Mouse (Mus musculus) adrenal gland, adult (tissue): ENCODE results near the gene Ntm.

Experiments
- DNase-seq, 2 experiments: peaks; one replicate each; pipeline ENCODE4 v3.0.0; 2022 to 2023; ENCODE audit warnings: low spot score in 1 of 2; ENCODE audit not compliant: inconsistent age in 2 of 2

The Ntm gene

DNA sequence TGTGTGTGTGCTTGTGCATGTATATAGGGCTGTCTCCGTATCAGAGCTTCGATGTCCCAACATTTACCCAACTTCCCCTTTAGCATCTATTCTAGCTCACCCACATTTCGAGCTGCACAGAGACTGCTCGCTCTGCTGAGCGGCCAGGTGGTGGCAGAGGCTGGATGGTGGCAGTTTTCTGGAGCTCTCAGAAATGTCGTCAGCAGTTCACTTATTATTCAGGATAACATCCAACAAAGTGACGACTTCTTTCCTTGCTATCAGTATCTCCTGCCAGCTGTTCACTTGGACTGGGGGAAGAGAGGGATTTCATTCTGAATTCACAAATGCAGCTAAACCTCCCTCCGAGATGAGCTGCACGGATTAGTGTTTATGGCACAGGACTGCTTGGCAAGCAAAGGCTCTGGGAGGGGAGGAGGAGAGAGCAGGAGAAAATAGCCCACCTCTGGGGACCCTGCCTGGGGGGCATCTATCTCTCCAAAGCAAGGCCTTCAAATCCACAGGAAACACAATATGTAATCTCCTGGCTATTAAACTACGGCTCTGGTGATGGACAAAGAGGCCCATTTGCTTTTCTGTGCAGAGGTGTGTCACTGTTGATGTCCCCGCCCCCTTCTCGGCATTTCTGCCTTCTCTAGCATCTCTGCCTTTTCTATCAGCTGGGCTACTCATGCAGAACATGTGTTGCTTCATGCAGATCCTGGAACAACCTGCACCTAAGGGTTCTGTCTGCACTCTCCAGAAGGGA, 159.8 kb downstream of the Ntm start:
- DNase-seq, result no peak

DNA sequence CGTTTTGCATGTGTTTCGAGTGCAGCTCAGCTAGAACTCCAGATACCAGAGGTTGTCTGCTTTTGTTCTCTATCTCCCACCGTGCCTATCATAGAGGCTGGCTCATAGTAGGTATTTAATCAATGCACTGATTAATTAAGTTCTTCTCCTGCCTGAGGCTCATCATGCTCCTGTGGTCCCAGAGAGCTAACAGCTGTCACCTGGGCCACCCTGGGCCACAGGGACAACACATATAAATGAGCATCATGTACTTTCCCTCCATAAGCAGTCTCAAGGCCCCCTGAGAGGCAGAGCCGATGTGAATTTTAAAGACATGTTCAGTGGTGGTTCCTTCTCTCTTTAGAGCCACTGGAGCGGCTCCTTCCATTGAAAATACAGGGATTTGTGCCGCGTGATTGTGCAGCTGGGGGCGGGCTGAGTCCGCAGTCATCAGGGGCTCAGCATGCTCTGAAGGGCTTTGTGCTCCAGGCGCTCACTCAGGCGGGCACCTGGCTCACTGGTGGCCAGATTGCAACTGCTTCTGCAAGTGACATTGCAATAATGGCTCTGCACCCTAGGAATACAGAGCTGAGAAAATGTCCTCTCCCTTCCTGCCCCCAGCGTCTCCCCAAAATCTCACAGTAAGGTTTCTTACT, 160.8 kb downstream of the Ntm start:
- no peak for DNase-seq

DNA sequence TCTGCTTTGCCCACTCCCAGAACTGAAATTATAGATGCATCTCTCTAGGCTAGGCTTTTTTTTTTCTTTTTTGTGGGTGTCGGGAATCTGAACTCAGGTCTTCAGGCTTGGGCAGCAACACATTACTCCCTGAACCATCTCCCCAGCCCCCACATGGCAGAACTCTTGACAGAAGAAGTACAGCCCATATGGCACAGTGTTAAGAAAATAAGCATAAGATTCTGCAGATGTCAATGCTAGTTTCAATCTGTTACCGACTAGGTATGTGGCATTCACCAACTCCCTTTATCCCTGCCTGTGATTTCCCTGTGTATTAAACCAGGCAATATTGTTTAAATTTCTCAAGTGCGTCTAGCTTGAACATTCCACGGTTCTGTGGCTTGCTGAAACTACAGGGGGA, 166.7 kb downstream of the Ntm start:
- DNase-seq, result no peak

DNA sequence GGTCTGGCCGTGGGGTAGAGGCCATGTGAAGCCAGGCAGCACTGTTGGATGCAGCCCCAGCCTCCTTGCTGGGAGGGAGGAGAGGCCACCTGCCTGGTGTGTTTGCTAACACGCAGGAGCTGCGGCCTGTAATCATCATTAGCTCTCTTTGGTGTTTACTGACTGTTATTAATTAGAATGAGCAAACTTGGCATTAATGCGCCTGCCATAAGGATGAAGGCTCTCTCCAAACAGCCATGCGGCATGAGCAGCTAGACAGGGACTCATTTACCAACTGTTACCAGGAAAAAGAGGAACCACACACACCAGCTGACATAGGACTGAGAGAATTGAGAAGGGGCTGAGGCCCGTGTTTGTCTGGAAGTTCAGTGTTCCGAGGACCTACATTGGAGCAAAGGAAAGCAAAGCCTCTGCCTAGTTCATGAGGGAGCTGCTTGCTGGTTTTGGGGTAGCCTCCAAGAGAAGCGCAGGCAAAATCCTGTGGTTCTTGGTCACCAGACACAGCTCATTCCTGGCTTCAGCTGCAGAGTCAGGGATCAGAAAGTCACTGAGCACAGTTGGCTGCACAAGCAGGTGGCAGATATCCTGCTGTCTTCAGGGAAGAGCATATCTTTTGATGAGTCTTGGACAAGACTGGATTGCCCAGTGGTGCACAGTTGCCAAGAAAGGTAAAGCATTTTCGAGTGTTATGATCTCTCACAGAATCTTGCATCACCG, 171.6 kb downstream of the Ntm start:
- DNase-seq, result no peak

DNA sequence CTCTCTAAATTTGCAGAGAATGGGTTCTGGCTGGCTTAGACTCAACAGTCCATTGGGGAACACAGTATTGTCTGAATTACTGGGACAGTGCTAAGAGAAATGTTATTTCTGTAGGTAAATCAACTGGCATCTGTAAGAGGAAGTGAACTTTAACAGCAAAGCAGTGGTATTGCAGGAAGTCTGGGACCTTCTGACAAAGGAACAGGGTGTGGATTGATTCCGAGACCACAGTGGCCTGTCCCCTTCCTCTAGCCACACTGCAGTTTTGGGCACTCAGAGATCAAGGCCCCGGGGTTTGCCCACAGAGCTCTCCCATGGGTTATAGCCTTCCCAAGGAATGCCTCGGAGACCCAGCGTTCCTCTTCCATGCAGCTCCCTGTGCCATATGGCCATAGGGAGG, 172.9 kb downstream of the Ntm start:
- no peak for DNase-seq

DNA sequence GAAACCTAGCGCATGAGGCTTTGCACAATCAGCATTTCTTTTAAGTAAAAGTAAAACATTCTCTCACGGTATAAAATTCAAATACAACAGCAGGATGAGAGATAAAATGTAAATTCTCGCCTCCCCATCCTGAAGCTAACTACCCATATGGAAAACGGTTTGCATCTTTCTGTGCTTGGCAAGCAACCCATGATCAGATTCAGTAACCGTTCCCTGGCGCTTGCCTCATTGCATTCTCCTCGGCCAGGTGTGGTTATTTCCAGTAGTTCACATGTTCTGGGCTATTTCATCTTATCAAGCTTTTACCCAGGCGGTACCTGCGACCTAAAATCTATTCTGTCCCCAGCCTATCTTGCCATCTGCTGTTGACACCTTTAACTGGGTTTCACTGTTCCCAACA, 174.1 kb downstream of the Ntm start:
- no peak for DNase-seq

DNA sequence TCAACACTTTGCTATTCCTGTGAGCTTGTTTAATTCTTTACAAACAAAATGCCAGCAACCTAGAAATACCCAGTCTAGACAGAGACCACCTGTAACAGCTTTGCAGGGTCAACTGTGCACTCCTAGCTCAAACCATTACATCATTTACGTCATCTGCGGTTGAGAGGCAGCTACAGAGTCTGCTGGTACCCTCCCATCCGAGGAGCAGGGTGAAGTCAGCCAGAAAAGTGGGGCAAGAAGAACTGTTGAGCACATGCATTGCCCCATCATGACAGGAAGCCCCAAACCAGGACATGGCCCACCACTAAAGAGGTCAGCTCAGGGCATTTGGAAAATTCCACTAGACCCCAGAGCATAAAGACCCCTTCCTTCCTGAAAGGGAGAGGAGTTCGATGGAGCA, 175.5 kb downstream of the Ntm start:
- no peak for DNase-seq

DNA sequence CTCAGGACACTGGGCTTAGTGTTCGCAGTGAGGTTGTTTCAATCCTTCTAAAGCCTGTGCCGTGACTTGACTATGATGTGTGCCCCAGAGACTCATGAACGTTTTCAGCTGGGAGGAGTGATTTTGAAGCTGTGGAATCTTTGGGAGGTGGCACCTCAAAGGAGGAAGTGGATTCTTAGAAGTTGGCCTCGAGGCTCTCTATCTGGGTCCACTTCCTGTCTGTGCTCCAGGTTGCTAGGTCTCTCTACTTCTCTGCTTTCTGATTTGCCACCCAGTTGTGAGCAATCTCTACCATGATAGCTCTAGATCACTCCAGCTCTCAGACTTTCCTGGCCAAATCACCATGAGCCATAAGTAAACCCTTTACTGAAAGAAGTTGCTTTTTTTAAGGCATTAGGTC, 180.2 kb downstream of the Ntm start:
- DNase-seq, result no peak

DNA sequence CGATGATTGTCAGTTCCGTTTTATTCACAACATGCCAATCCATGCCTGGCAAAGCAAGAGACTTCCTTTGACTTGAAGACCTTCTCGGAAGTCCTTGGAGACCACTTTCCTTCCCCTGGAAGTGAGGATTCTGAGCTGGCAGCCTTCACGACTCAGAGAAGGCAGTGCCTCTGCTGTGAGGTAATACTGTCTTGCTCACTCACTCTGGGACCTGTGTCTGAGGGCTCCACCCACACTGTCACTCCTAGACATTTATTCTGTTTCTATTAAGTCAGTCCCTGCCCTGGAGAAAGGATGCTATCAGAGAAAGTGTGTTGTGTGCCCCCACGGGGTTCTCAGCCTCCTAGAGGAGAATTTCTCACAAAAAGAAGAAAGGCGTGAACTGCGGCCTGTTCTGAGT, 183.2 kb downstream of the Ntm start:
- no peak for DNase-seq

DNA sequence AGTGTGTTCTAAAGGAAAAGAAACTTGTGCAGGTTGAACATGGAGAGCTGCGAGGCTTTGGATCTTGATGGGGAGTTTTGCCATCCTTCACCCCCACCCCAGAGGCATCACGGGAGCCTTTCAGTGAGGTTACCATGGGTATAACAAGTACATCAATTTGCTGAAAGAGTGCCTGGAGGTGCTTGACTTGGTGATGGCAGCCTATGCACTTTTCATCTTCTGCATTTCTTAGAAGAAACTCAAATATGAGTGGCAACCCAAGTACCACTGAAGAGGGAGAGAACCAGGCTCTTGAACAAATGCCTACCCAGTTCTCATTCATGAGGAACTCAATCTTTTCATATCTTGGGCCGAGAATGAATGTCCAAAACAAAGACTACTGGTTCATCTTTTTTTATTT, 186.0 kb downstream of the Ntm start:
- DNase-seq, result no peak

DNA sequence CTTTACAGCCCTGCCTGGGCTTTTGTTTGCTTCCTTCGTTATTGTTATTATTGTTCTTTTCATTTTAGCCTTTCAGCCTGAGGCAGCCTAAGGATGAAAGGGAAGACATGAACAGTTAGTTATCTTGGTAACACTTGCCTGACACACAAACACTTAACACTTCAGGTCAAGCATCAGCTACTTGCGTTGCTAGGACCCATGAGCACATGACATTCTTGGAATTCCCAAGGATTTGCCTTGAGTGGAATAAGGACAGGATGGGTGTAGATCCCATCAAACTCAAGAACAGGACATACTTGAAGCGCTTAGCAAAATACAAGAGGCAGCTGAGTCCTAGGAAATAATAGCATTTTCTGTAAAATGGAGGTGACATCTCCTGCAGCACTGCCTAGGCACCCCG, 186.4 kb downstream of the Ntm start:
- DNase-seq, result no peak

DNA sequence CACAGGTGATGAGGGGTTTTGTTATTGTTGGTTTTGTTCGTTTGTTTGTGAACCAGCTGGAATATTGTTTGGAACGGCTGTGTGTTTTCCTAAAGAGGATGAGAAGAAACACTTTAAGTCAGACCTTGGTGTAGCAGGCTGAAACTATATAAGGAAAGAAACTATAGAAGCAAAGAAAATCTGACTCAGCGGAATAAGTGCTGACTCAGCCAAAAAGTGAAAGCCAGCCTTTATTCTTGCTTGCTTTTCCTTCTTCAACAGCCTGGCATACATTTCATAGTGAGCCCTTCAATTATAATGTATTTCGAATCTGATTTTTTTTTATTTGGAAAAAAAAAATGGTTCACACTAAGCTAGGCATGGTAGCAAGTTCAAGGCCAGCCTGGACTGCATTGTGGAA, 186.9 kb downstream of the Ntm start:
- DNase-seq, result no peak

DNA sequence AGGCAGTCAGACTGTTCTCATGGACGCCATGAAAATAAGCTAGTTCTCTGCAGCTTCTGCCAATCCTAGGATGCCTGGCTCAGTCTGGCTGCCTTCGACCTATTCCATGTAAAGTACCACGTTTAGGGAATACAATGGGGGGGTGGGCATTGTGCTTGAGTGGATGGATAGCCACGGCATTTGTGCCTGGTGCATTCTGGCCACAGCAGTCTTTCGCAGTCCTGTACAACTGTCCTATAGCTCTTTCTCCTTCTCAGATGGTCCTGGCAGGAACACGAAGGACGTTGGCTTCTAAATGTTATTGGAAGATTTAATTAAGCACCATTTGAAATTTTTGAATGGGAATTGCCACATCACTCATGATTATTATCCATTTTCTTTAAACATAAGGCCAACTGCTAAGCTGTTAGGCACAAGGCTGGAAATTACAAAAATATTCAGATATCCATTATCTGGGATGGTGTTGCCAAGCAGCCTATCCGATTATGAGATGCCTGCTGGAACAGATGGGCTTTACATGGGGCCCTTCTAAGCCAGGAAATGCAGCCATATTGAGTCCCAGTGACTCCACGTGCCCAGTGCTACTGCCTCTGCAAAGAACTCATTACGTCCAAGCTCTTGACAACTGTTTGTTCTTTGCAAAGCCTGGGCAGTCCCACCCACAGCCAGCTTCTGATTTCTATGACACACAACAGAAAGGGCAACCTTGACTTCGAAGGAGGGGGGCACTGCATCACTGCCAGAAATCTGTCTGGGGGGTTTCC, 190.1 kb downstream of the Ntm start:
- DNase-seq, result no peak

DNA sequence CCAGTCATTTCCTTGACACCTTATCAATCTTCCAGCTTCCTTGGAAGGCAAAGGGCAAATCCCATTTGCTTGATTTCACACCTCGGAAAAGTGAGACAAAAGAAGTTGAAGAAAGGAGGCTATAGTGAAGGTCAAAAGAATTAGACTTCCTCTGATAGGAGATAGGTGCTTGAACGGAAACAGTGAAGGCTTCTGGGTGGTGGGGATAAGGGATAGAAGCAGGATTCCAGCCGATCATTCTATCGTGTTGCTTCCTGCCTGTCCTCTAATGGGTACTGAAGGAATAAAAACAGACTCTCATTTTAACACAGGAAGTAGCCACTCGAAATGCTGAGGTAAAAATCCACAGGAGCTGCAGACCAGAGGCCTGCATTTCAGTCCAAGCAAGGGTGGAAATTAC, 191.1 kb downstream of the Ntm start:
- DNase-seq, result no peak

DNA sequence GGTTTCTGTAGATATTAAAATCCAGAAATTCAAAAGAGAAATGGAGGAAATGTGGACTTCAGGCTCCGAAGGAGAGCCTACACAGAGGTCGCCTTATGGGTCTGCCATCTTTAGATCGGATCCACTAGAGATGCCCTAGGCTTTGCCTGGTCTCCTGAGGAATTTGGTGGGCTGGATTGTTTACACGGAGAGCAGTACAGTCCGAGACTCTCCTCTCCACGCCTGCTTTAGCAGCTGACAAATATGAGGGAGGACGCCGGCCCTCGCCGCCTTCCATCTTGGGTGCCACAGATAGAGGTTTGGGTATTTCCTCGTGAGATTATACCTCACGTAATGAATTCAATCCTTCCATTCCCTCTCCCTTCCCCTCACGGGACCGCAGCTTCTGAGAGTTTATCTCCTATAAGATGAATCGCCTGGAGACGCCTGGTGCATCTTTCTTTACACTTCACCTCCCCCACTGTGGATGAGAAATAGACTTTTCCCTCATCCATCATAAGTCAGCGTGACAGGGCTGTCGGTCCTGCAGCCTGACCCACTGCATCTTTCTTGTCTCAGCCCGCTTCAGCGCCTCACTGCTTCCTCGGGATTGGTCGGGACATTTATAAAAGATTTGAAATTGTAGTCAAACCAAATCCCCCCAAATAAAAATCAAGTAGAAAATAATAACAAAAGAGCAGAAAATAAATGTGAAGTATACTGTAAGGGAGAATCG, 191.7 kb downstream of the Ntm start:
- DNase-seq, result no peak

DNA sequence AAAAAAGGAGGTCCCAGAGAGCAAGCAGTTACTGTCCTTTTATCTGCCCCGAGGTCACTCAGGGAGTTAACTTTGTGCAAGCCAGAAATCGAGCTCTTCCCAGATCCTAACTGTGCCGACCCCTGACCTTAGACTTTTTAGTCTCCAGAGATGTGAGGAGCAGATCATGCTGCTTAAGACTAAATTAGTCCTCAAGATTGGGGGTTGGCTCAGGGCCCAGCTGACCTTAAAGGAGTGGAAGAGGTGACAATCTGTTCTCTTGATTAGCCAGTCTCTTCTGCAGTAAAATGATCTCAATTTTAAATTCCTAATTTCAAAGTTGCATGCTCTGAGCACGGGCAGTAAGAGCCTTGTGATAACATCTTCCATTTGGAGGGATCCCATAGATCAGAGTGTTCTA, 193.6 kb downstream of the Ntm start:
- peak in 1 of 2 experiments; percentile 11 for DNase-seq

DNA sequence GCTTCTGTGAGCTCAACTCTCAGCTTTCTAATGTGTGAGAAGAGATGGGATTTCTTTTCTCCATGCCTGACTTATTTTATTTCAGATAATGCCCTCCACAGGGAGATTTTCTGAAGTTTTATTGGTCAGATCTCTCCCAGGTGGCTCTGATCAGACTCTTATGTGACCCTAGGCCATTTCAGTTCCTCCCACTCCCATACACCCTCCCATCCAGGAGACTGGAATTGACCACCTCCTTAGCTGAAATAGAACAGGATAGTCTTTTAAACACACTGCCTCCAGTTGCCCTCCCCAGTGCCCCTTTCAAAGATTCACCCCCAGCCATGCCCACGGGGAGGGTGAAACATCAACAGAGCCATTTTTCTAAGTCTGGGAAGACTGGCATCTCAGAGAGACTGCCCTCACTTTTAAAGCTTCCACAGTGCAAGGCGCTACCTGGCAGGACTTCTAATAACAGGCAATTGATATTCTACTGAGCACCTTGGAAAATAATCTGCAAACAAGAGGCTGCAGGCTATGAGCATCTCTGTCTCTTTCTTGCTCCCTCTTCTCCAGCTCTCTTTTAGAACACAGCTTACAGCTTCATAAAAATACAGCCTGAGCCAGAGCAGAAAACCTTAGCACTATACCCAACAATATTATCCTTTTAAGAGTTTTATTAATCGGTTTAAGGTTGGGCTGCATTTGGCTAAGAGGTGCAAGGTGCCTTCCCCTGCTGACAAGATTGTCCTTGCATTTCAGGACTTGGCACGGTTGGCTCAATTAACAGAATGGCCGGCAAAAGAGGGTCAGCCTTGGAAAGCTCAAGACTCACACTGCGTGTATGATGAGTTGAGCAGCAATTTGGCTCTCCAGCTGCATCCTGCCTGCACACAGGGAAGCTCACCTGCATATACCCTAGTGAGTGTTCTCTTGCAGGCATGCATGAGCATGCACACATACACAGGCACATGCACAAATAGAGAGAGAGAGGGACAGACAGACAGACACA, 196.7 kb downstream of the Ntm start:
- DNase-seq, result no peak

DNA sequence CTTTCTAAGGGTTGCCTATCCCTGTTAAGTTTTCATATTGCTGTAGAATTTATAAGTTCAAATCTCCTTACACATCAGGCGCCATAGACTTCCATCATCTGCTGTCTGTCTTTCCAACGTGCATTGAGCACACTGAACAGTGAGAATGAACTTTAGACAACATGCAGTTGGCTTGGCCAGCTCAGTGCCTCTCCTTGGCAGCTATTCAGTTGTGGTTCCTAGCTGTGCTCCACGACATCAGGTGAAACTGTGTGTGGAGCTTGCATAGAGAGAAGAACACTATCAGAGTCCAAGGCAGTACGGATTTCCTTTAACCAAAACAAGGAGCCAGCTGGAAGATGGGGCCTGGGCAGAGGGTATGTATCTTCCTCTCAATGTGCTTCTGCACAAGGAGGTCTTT, 199.6 kb downstream of the Ntm start:
- no peak for DNase-seq

DNA sequence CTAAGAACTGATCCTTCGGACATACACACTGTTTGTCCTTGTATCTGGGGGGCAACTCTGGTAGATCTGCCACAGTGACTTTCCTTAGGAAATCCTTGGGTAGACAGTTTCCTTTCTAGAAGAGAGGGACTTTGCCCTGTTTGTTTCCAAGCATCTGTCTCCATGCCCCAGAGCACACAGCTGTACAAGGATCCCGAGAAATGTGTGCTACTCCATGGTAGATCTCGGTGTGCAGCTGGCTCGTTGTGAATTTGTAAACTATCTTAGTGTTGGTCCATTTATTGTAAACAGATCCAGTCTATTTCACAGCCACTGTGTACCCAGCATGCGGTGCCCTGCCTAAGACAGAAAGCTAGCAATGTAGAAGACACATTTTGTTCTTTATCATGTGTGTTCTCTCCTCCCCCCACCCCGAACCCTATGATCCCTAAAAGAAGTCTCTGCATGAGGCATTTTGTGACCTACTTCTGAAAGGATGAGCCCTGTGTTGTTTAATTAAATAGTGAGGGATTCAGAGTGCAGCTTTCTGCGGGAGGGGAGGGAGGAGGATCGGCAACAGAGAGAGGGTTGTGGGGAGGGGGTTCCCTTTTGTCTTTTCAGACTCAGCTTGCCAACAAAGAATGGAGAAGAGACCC, 200.9 kb downstream of the Ntm start:
- no peak for DNase-seq
